In the genomic region with DNA sequence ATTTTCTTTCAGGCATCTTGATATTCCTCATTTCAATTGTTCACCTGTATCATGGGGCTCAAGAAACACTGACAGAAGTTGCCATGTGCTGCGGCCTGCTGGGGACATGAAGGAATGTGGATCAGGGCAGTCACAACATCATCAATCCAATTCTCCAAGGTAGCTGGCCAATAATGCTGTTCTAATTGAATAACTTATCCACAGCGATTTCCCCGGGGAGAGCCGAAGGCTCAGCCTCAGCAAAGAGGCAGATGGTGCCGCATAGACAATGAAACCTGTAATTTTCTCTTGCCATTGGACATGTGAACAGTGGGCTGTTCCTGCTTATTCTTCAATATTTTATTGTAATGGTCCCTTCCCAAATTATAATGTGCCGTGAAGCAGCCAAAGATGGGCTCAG, we compare ENCODE assay signal across 16 mouse cellular contexts.
DNase-seq lines count a peak whose midpoint lies in the region; ATAC-seq lines count a peak whose summit lies in the region.
"Had no signal": no experiment of that assay in that cellular context is flagged by ENCODE, and none has a peak within 500 bp of the region (broad histone marks: within the 10 kb centered on the region; RNA-seq: fewer than 3 reads in every experiment).

No protein-coding gene starts in this region.

- ATAC-seq in neural tube, embryonic 11.5 days (ENCODE audit: insufficient read depth, low FRiP score, low TSS enrichment) = peak; percentile 77
- peak; percentile 90 for ATAC-seq in hindbrain, embryonic 13.5 days (ENCODE audit: low FRiP score)
- peak; percentile 88 for ATAC-seq in midbrain, embryonic 15.5 days (replicated peaks)
- ATAC-seq in heart, embryonic 12.5 days (ENCODE audit: insufficient number of reproducible peaks, low FRiP score) = no peak

- H3K4me3 ChIP-seq in neural tube, embryonic 11.5 days (ENCODE audit: low read depth, low read length) = no peak overlapping the region
- no peak overlapping the region for H3K4me3 ChIP-seq in hindbrain, embryonic 13.5 days
- H3K4me3 ChIP-seq in midbrain, embryonic 15.5 days = no peak overlapping the region
- H3K4me3 ChIP-seq in heart, embryonic 12.5 days = no peak overlapping the region
- H3K4me3 ChIP-seq: left cerebral cortex, adult 2 months; lung, embryonic 15.5 days had no signal

- 66% methylated on average over 6 of the region's 6 CpGs for WGBS in neural tube, embryonic 11.5 days
- WGBS in hindbrain, embryonic 13.5 days = 25% methylated on average over 6 of the region's 6 CpGs
- WGBS in midbrain, embryonic 15.5 days = 37% methylated on average over 6 of the region's 6 CpGs
- 86% methylated on average over 6 of the region's 6 CpGs for WGBS in heart, embryonic 12.5 days

- peak; percentile 70 for DNase-seq in neural tube, embryonic 11.5 days (ENCODE audit: low spot score)
- no peak for DNase-seq in neural tube, embryonic 10.5 days (ENCODE audit: extremely low spot score, low spot score)
- no peak for DNase-seq in ovary, postnatal 36 days (ENCODE audit: low spot score)
- DNase-seq in left cerebral cortex, adult 9 months (ENCODE audit: low spot score in 2 of 2) = no peak
- DNase-seq: cerebellum, postnatal 25 days; heart, adult 18-20 months; heart, postnatal 36 days; kidney, adult 18-20 months; liver; right cerebral cortex, adult 18-20 months; thymus, postnatal 25 days had no signal

- no peaks in the 10 kb centered on the region for H3K36me3 ChIP-seq in neural tube, embryonic 11.5 days (ENCODE audit: control insufficient read depth, insufficient read depth, low read length)
- H3K36me3 ChIP-seq in hindbrain, embryonic 13.5 days = no peaks in the 10 kb centered on the region
- no peaks in the 10 kb centered on the region for H3K36me3 ChIP-seq in midbrain, embryonic 15.5 days (replicated peaks)
- no peaks in the 10 kb centered on the region for H3K36me3 ChIP-seq in heart, embryonic 12.5 days
- H3K36me3 ChIP-seq: lung, embryonic 15.5 days had no signal

- H3K4me1 ChIP-seq in neural tube, embryonic 11.5 days (ENCODE audit: control insufficient read depth, insufficient read depth, low read length) = no peaks in the 10 kb centered on the region
- H3K4me1 ChIP-seq in hindbrain, embryonic 13.5 days (replicated peaks) = peaks cover 21% of the 10 kb centered on the region
- H3K4me1 ChIP-seq in midbrain, embryonic 15.5 days = peaks cover 22% of the 10 kb centered on the region
- H3K4me1 ChIP-seq in heart, embryonic 12.5 days (replicated peaks) = no peaks in the 10 kb centered on the region
- H3K4me1 ChIP-seq: lung, embryonic 15.5 days had no signal

- no peak overlapping the region for H3K4me2 ChIP-seq in neural tube, embryonic 11.5 days (ENCODE audit: low read depth)
- H3K4me2 ChIP-seq in hindbrain, embryonic 13.5 days = no peak overlapping the region
- H3K4me2 ChIP-seq in midbrain, embryonic 15.5 days = no peak overlapping the region
- H3K4me2 ChIP-seq in heart, embryonic 12.5 days = no peak overlapping the region
- H3K4me2 ChIP-seq: lung, embryonic 15.5 days had no signal

- H3K9me3 ChIP-seq in neural tube, embryonic 11.5 days (ENCODE audit: control insufficient read depth, low read length) = no peaks in the 10 kb centered on the region
- H3K9me3 ChIP-seq in hindbrain, embryonic 13.5 days = 0 out of 2 replicates have a peak, but pooled peaks cover 3% of the 10 kb centered on the region
- no peaks in the 10 kb centered on the region for H3K9me3 ChIP-seq in midbrain, embryonic 15.5 days
- H3K9me3 ChIP-seq in heart, embryonic 12.5 days (replicated peaks) = peaks cover 4% of the 10 kb centered on the region
- H3K9me3 ChIP-seq: lung, embryonic 15.5 days had no signal

- H3K27me3 ChIP-seq in neural tube, embryonic 11.5 days (ENCODE audit: control insufficient read depth, insufficient read depth, low read length) = no peaks in the 10 kb centered on the region
- H3K27me3 ChIP-seq in hindbrain, embryonic 13.5 days = no peaks in the 10 kb centered on the region
- H3K27me3 ChIP-seq in midbrain, embryonic 15.5 days (replicated peaks) = no peaks in the 10 kb centered on the region
- no peaks in the 10 kb centered on the region for H3K27me3 ChIP-seq in heart, embryonic 12.5 days (replicated peaks)
- H3K27me3 ChIP-seq: lung, embryonic 15.5 days had no signal

- H3K27ac ChIP-seq in neural tube, embryonic 11.5 days (ENCODE audit: low read depth, low read length) = no peak overlapping the region; the same call in 1 of the 2 replicates
- peak overlapping the region; percentile 90 for H3K27ac ChIP-seq in hindbrain, embryonic 13.5 days
- H3K27ac ChIP-seq in midbrain, embryonic 15.5 days = peak overlapping the region; percentile 70
- H3K27ac ChIP-seq in heart, embryonic 12.5 days (ENCODE audit: poor library complexity, severe bottlenecking) = no peak overlapping the region
- H3K27ac ChIP-seq: left cerebral cortex, adult 2 months; lung, embryonic 15.5 days had no signal

- H3K9ac ChIP-seq in neural tube, embryonic 11.5 days (ENCODE audit: low read length) = no peak overlapping the region
- H3K9ac ChIP-seq in hindbrain, embryonic 13.5 days = no peak overlapping the region
- no peak overlapping the region for H3K9ac ChIP-seq in midbrain, embryonic 15.5 days
- H3K9ac ChIP-seq in heart, embryonic 12.5 days = no peak overlapping the region
- H3K9ac ChIP-seq: lung, embryonic 15.5 days had no signal

Comparison
In these comparisons a context has a peak if more than half of its experiments do, and no peak if none do; other contexts are left out.
1. H3K27ac ChIP-seq: peak in hindbrain, embryonic 13.5 days (single experiment) and midbrain, embryonic 15.5 days (single experiment); none in neural tube, embryonic 11.5 days (single experiment) and heart, embryonic 12.5 days (single experiment).